Mouse (Mus musculus) midbrain, embryonic 14.5 days (tissue): ENCODE measurements around the gene Trank1. TPM values are rescaled to one million over a fixed set of nuclear protein-coding genes. Genes with fewer than 3 reads are reported as not detected.

Experiments used
- ATAC-seq: fragments of 200-750 bp; cut with Nextera tagmentation; 2 replicates; pipeline ENCODE4 v1.8.0; 2017; ENCODE audit warnings: moderate number of reproducible peaks, moderate library complexity; ENCODE audit not compliant: low FRiP score, low TSS enrichment
- DNase-seq: peaks from one replicate; pipeline ENCODE4 v3.0.0-alpha.2; 2015
- H3K27ac ChIP-seq: fragments of 300-500 bp; sonication (generic); replicated peaks from 2 replicates; pipeline ENCODE4 v1.5.1; 2014; ENCODE audit warnings: mild to moderate bottlenecking, low read depth, low read length, moderate library complexity
- H3K27me3 ChIP-seq: fragments of 300-500 bp; sonication (generic); 2 replicates; pipeline ENCODE4 v1.6.1; 2014; ENCODE audit warnings: low read length, control low read depth, mixed read lengths; ENCODE audit not compliant: control insufficient read depth, insufficient read depth
- H3K36me3 ChIP-seq: fragments of 300-500 bp; sonication (generic); 2 replicates; pipeline ENCODE4 v1.6.1; 2014; ENCODE audit warnings: low read length, control low read depth; ENCODE audit not compliant: control insufficient read depth, insufficient read depth
- H3K4me1 ChIP-seq: fragments of 300-500 bp; sonication (generic); 2 replicates; pipeline ENCODE4 v1.6.1; 2014; ENCODE audit warnings: mild to moderate bottlenecking, antibody characterized with exemption, low read length, control low read depth; ENCODE audit not compliant: control insufficient read depth, insufficient read depth
- H3K4me2 ChIP-seq: fragments of 300-500 bp; sonication (generic); 2 replicates; pipeline ENCODE4 v1.6.1; 2014; ENCODE audit warnings: mild to moderate bottlenecking, low read length, moderate library complexity
- H3K4me3 ChIP-seq: fragments of 300-500 bp; sonication (generic); replicated peaks from 2 replicates; pipeline ENCODE4 v1.5.1; 2014; ENCODE audit warnings: low read depth, low read length
- H3K9ac ChIP-seq: fragments of 300-500 bp; sonication (generic); replicated peaks from 2 replicates; pipeline ENCODE4 v1.6.1; 2014; ENCODE audit warnings: mild to moderate bottlenecking, low read length, moderate library complexity
- H3K9me3 ChIP-seq: fragments of 300-500 bp; sonication (generic); 2 replicates; pipeline ENCODE4 v1.6.1; 2016; ENCODE audit warnings: low read length, control low read depth, mixed read lengths; ENCODE audit not compliant: control insufficient read depth
- WGBS: fragments of 180-500 bp; shearing (Covaris S2); extraction: QIAGEN DNeasy Blood & Tissue Kit; methylation state at CpG from one replicate; pipeline ENCODE4 v1.1.7; 2014; 5-methylcytosine and 5-hydroxymethylcytosine counted together
- polyA plus RNA-seq: library from polyadenylated mRNA; unstranded; fragments of >200 nt; fragmentation: Nextera tagmentation; extraction: Ambion mirVana; gene quantifications from 2 replicates; pipeline ENCODE4 v1.2.1, GENCODE M21; 2014

Gene Trank1
- polyA plus RNA-seq, 1 experiment from 2014 or later = 14.2 TPM

- Histone ChIP-seq H3K27ac (no peak overlapping the region), H3K4me2 (no peak overlapping the region), H3K36me3 (no peaks in the 10 kb centered on the region), H3K4me1 (peaks cover 5% of the 10 kb centered on the region), H3K9me3 (no peaks in the 10 kb centered on the region), H3K9ac (no peak overlapping the region), H3K27me3 (no peaks in the 10 kb centered on the region), H3K4me3 (no peak overlapping the region)
- DNase-seq (no peak), ATAC-seq (no peak)
- WGBS = 84% methylated on average over 8 of the region's 8 CpGs
Measured at GRCm38 (mm10) chr9:111428698-111429362, 117.3 kb downstream of the Trank1 start.

DNA sequence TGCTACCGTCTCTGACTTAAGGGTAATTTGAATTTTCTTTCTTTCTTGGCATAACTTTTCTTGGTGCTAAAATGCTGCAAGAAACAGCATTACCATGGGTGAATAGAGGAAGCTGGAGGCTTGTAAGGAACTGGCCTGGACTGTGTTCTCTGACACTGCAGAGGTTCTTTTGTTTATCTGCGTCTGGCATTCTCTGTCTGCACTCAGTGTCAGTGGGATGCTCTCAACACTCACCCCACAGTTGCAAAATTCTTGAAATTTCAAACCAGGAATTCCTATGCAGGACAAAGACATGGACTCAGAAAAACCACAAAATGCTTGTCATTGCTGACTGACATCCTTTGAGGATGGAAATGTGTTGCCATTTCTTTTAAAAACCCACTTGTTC, 117.8 kb downstream of the Trank1 start:
- WGBS = 41% methylated on average over 2 of the region's 2 CpGs
- DNase-seq = no peak
- H3K27me3 ChIP-seq = no peaks in the 10 kb centered on the region
- no peak overlapping the region for H3K27ac ChIP-seq
- no peak overlapping the region for H3K4me2 ChIP-seq
- H3K9ac ChIP-seq = no peak overlapping the region
- H3K4me1 ChIP-seq = peaks cover 5% of the 10 kb centered on the region
- H3K4me3 ChIP-seq = no peak overlapping the region
- no peaks in the 10 kb centered on the region for H3K36me3 ChIP-seq
- no peaks in the 10 kb centered on the region for H3K9me3 ChIP-seq
- ATAC-seq = no peak

- no peak overlapping the region for H3K27ac ChIP-seq
- ATAC-seq (no peak), DNase-seq (no peak)
- 89% methylated on average over 2 of the region's 2 CpGs for WGBS
- no peak overlapping the region for H3K4me3 ChIP-seq
- no peaks in the 10 kb centered on the region for H3K36me3 ChIP-seq
- no peaks in the 10 kb centered on the region for H3K4me1 ChIP-seq
- no peaks in the 10 kb centered on the region for H3K9me3 ChIP-seq
- H3K27me3 ChIP-seq = peaks cover 14% of the 10 kb centered on the region; the same call in 1 of the 2 replicates
- no peak overlapping the region for H3K4me2 ChIP-seq
- no peak overlapping the region for H3K9ac ChIP-seq
Measured at GRCm38 (mm10) chr9:111435429-111435828, 123.9 kb downstream of the Trank1 start.

GRCm38 (mm10) chr9:111438904-111439835, 127.6 kb downstream of the Trank1 start, which contains the start of gene Dclk3:
Gene Dclk3, plus strand, starts transcription at chr9:111439081.
- Histone ChIP-seq H3K27ac (no peak within 1 kb of the TSS), H3K9me3 (no peaks in the 10 kb centered on the region), H3K4me1 (no peaks in the 10 kb centered on the region), H3K4me2 (peak within 1 kb of the TSS; percentile 62), H3K36me3 (no peaks in the 10 kb centered on the region), H3K27me3 (peaks cover 15% of the 10 kb centered on the region; the same call in 1 of the 2 replicates), H3K4me3 (peak within 1 kb of the TSS; percentile 45), H3K9ac (peak within 1 kb of the TSS; percentile 42)
- DNase-seq (peak; percentile 58), ATAC-seq (peak; percentile 34; the same call in 1 of the 2 replicates)
- 6% methylated on average over 42 of the region's 57 CpGs for WGBS

- Histone ChIP-seq H3K4me3 (peak overlapping the region; percentile 45), H3K27me3 (peaks cover 15% of the 10 kb centered on the region; the same call in 1 of the 2 replicates), H3K9ac (no peak overlapping the region), H3K27ac (no peak overlapping the region), H3K36me3 (no peaks in the 10 kb centered on the region), H3K4me2 (peak overlapping the region; percentile 62), H3K9me3 (no peaks in the 10 kb centered on the region), H3K4me1 (no peaks in the 10 kb centered on the region)
- DNase-seq = no peak
- WGBS = 63% methylated on average over 8 of the region's 8 CpGs
- ATAC-seq = no peak
Measured at GRCm38 (mm10) chr9:111439836-111440201, 128.3 kb downstream of the Trank1 start.

GRCm38 (mm10) chr9:111440446-111440845, 128.9 kb downstream of the Trank1 start:
- DNase-seq (no peak), ATAC-seq (no peak)
- H3K27me3 ChIP-seq = peaks cover 15% of the 10 kb centered on the region; the same call in 1 of the 2 replicates
- no peak overlapping the region for H3K9ac ChIP-seq
- H3K9me3 ChIP-seq = no peaks in the 10 kb centered on the region
- H3K4me2 ChIP-seq = peak overlapping the region; percentile 62
- no peaks in the 10 kb centered on the region for H3K36me3 ChIP-seq
- no peaks in the 10 kb centered on the region for H3K4me1 ChIP-seq
- 87% methylated on average over 6 of the region's 6 CpGs for WGBS
- H3K4me3 ChIP-seq = no peak overlapping the region
- no peak overlapping the region for H3K27ac ChIP-seq

GRCm38 (mm10) chr9:111441151-111441550, 129.6 kb downstream of the Trank1 start:
- Histone ChIP-seq H3K9me3 (no peaks in the 10 kb centered on the region), H3K4me2 (no peak overlapping the region), H3K36me3 (no peaks in the 10 kb centered on the region), H3K4me1 (no peaks in the 10 kb centered on the region), H3K27ac (no peak overlapping the region), H3K27me3 (peaks cover 15% of the 10 kb centered on the region; the same call in 1 of the 2 replicates), H3K4me3 (no peak overlapping the region), H3K9ac (no peak overlapping the region)
- 92% methylated on average over 2 of the region's 2 CpGs for WGBS
- DNase-seq (no peak), ATAC-seq (no peak)
